Mouse (Mus musculus) CH12.LX (cell line): ENCODE results near the gene Als2cr12. TPM values are rescaled to one million over a fixed set of nuclear protein-coding genes. Genes with fewer than 3 reads are reported as not detected.

Experiments used
- DNase-seq: peaks from one replicate; pipeline ENCODE4 v3.0.0-alpha.2; 2013; ENCODE audit errors: extremely low read depth
- H3K27ac ChIP-seq: 2 replicates; pipeline ENCODE4 v1.5.1; 2012; ENCODE audit warnings: low read depth, mild to moderate bottlenecking, control low read depth, moderate library complexity; ENCODE audit not compliant: insufficient read depth
- H3K27me3 ChIP-seq: replicated peaks from 2 replicates; pipeline ENCODE3; 2012; ENCODE audit warnings: inconsistent platforms
- H3K36me3 ChIP-seq, 2 experiments: replicated peaks in 1 of 2; 2 replicates each; pipeline versions ENCODE3 to v1.6.1; 2012; ENCODE audit warnings: inconsistent platforms in 1 of 2, low read length in 1 of 2, mild to moderate bottlenecking in 1 of 2, mixed read lengths in 1 of 2, moderate library complexity in 1 of 2; ENCODE audit not compliant: control insufficient read depth in 1 of 2, insufficient read depth in 1 of 2
- H3K4me1 ChIP-seq, 2 experiments: 2 replicates each; pipeline ENCODE4 v1.6.1; 2012; ENCODE audit warnings: inconsistent platforms in 1 of 2, moderate library complexity in 1 of 2; ENCODE audit not compliant: insufficient read depth in 2 of 2, control insufficient read depth in 1 of 2
- H3K4me2 ChIP-seq: 2 replicates; pipeline ENCODE4 v1.6.1; 2012; ENCODE audit warnings: low read depth, mild to moderate bottlenecking, control low read depth; ENCODE audit not compliant: poor library complexity, insufficient read depth, severe bottlenecking
- H3K4me3 ChIP-seq, 3 experiments: fragments of 150-350 bp in 1 of 3; sonication (generic) in 1 of 3; replicated peaks in 1 of 3; 2 replicates each; pipeline versions ENCODE3 to v1.5.1; 2011 to 2012; ENCODE audit warnings: low read depth in 2 of 3, low read length in 2 of 3, mild to moderate bottlenecking in 2 of 3, moderate library complexity in 2 of 3, control low read depth in 1 of 3, improper control_type of control experiment in 1 of 3, inconsistent platforms in 1 of 3, mixed read lengths in 1 of 3; ENCODE audit not compliant: poor library complexity in 1 of 3
- H3K79me2 ChIP-seq: replicated peaks from 2 replicates; pipeline ENCODE4 v1.6.1; 2012; ENCODE audit warnings: mild to moderate bottlenecking, moderate library complexity; ENCODE audit not compliant: control insufficient read depth, poor library complexity, insufficient read depth, severe bottlenecking; ENCODE audit errors: extremely low read depth
- H3K9ac ChIP-seq: 2 replicates; pipeline ENCODE4 v1.6.1; 2012; ENCODE audit warnings: low read depth, mild to moderate bottlenecking, control low read depth, moderate library complexity; ENCODE audit not compliant: insufficient read depth
- H3K9me3 ChIP-seq: replicated peaks from 2 replicates; pipeline ENCODE3; 2012; ENCODE audit warnings: low read length, inconsistent platforms, mixed read lengths
- CHD2 ChIP-seq: IDR thresholded peaks from 2 replicates; pipeline ENCODE4 v1.6.1; 2011; ENCODE audit warnings: low read length, improper control_type of control experiment
- CTCF ChIP-seq, 2 experiments: IDR thresholded peaks in 1 of 2; conservative IDR thresholded peaks in 1 of 2; 2 replicates each; pipeline ENCODE4 v1.5.1; 2011 to 2012; ENCODE audit warnings: low read depth in 2 of 2, low read length in 2 of 2, improper control_type of control experiment in 1 of 2, inconsistent platforms in 1 of 2, mild to moderate bottlenecking in 1 of 2, moderate library complexity in 1 of 2
- E2F4 ChIP-seq: IDR thresholded peaks from 2 replicates; pipeline ENCODE4 v1.6.1; 2011; ENCODE audit warnings: low read depth, low read length, improper control_type of control experiment; ENCODE audit not compliant: insufficient replicate concordance
- ELF1 ChIP-seq: IDR thresholded peaks from 2 replicates; pipeline ENCODE4 v1.6.1; 2014; ENCODE audit warnings: low read depth, mild to moderate bottlenecking, inconsistent platforms, low read length, improper control_type of control experiment
- EP300 ChIP-seq: IDR thresholded peaks from 2 replicates; pipeline ENCODE4 v1.6.1; 2011; ENCODE audit warnings: low read length, improper control_type of control experiment
- ETS1 ChIP-seq: conservative IDR thresholded peaks from 2 replicates; pipeline ENCODE4 v1.6.1; 2012; ENCODE audit warnings: low read depth, mild to moderate bottlenecking, inconsistent platforms, low read length, improper control_type of control experiment, moderate library complexity
- GABPA ChIP-seq: IDR thresholded peaks from 2 replicates; pipeline ENCODE4 v1.6.1; 2012; ENCODE audit warnings: low read depth, low read length, improper control_type of control experiment, inconsistent platforms; ENCODE audit not compliant: insufficient replicate concordance
- HCFC1 ChIP-seq: IDR thresholded peaks from 2 replicates; pipeline ENCODE4 v1.6.1; 2012; ENCODE audit warnings: low read depth, mild to moderate bottlenecking, inconsistent platforms, low read length, improper control_type of control experiment
- IRF4 ChIP-seq: IDR thresholded peaks from 2 replicates; pipeline ENCODE4 v1.6.1; 2014; ENCODE audit warnings: low read depth, mild to moderate bottlenecking, inconsistent platforms, low read length, improper control_type of control experiment
- JUN ChIP-seq: IDR thresholded peaks from 2 replicates; pipeline ENCODE4 v1.6.1; 2011; ENCODE audit warnings: low read depth, mild to moderate bottlenecking, low read length, improper control_type of control experiment, moderate library complexity; ENCODE audit not compliant: insufficient read depth
- MAX ChIP-seq: IDR thresholded peaks from 2 replicates; pipeline ENCODE4 v1.6.1; 2011; ENCODE audit warnings: low read length, improper control_type of control experiment
- MAZ ChIP-seq: IDR thresholded peaks from 2 replicates; pipeline ENCODE4 v1.6.1; 2012; ENCODE audit warnings: low read depth, mild to moderate bottlenecking, inconsistent platforms, low read length, improper control_type of control experiment, moderate library complexity
- NELFE ChIP-seq: IDR thresholded peaks from 2 replicates; pipeline ENCODE4 v1.6.1; 2011; ENCODE audit warnings: low read depth, low read length, improper control_type of control experiment
- NRF1 ChIP-seq: IDR thresholded peaks from 2 replicates; pipeline ENCODE4 v1.6.1; 2014; ENCODE audit warnings: low read depth, mild to moderate bottlenecking, inconsistent platforms, low read length, improper control_type of control experiment, moderate library complexity
- POLR2A ChIP-seq: IDR thresholded peaks from 2 replicates; pipeline ENCODE4 v1.6.1; 2011; ENCODE audit warnings: low read depth, mild to moderate bottlenecking, improper control_type of control experiment, low read length
- POLR2AphosphoS2 ChIP-seq: IDR thresholded peaks from 2 replicates; pipeline ENCODE4 v1.6.1; 2011; ENCODE audit warnings: low read depth, low read length, improper control_type of control experiment
- RCOR1 ChIP-seq: conservative IDR thresholded peaks from 2 replicates; pipeline ENCODE4 v1.6.1; 2012; ENCODE audit warnings: low read depth, mild to moderate bottlenecking, inconsistent platforms, low read length, improper control_type of control experiment
- SIN3A ChIP-seq: IDR thresholded peaks from 2 replicates; pipeline ENCODE4 v1.6.1; 2012; ENCODE audit warnings: low read length, improper control_type of control experiment, inconsistent platforms
- SMC3 ChIP-seq: IDR thresholded peaks from 2 replicates; pipeline ENCODE4 v1.6.1; 2011; ENCODE audit warnings: low read depth, low read length, improper control_type of control experiment
- TBP ChIP-seq: conservative IDR thresholded peaks from 2 replicates; pipeline ENCODE4 v1.6.1; 2011; ENCODE audit warnings: low read depth, low read length, improper control_type of control experiment
- USF1 ChIP-seq: IDR thresholded peaks from 2 replicates; pipeline ENCODE4 v1.6.1; 2014; ENCODE audit warnings: low read depth, mild to moderate bottlenecking, inconsistent platforms, low read length, improper control_type of control experiment
- USF2 ChIP-seq: conservative IDR thresholded peaks from 2 replicates; pipeline ENCODE4 v1.6.1; 2011; ENCODE audit warnings: low read depth, low read length, improper control_type of control experiment
- ZKSCAN1 ChIP-seq: IDR thresholded peaks from 2 replicates; pipeline ENCODE4 v1.6.1; 2012; ENCODE audit warnings: low read depth, inconsistent platforms, low read length, improper control_type of control experiment, borderline replicate concordance
- ZNF384 ChIP-seq: IDR thresholded peaks from 2 replicates; pipeline ENCODE4 v1.6.1; 2012; ENCODE audit warnings: low read depth, low read length, improper control_type of control experiment, inconsistent platforms
- dilution Hi-C: fragments of 300-500 bp; cut with MboI; formaldehyde crosslinking; loops from 2 replicates; pipeline ENCODE4 v1.14.3; 2020; ENCODE audit warnings: low sequenced_read_pairs; ENCODE audit not compliant: extremely low pct_unique_long_range_greater_than_20kb, extremely low pct_ligation_motif_present
- in situ Hi-C: fragments of 300-500 bp; cut with MboI; formaldehyde crosslinking; loops from 3 replicates; pipeline ENCODE4 v1.14.3; 2019; ENCODE audit warnings: low sequenced_read_pairs, low pct_ligation_motif_present, low pct_unique_long_range_greater_than_20kb, mixed read lengths
- polyA plus RNA-seq: library from polyadenylated mRNA; unstranded; fragments of >175 nt; gene quantifications from 2 replicates; pipeline ENCODE4 v1.2.1, GENCODE M21; 2012; ENCODE audit warnings: low read depth; ENCODE audit not compliant: insufficient read length
- total RNA-seq, 2 experiments: library from RNA; depleted of rRNA; stranded (reverse); fragments of 300-350 nt in 1 of 2; fragments of >200 nt in 1 of 2; gene quantifications; 2 replicates each; pipeline ENCODE4 v1.2.3; 2012 to 2014

Als2cr12 gene
- total and polyA plus RNA-seq, 3 experiments: 0.33 TPM; not detected in 2

DNA sequence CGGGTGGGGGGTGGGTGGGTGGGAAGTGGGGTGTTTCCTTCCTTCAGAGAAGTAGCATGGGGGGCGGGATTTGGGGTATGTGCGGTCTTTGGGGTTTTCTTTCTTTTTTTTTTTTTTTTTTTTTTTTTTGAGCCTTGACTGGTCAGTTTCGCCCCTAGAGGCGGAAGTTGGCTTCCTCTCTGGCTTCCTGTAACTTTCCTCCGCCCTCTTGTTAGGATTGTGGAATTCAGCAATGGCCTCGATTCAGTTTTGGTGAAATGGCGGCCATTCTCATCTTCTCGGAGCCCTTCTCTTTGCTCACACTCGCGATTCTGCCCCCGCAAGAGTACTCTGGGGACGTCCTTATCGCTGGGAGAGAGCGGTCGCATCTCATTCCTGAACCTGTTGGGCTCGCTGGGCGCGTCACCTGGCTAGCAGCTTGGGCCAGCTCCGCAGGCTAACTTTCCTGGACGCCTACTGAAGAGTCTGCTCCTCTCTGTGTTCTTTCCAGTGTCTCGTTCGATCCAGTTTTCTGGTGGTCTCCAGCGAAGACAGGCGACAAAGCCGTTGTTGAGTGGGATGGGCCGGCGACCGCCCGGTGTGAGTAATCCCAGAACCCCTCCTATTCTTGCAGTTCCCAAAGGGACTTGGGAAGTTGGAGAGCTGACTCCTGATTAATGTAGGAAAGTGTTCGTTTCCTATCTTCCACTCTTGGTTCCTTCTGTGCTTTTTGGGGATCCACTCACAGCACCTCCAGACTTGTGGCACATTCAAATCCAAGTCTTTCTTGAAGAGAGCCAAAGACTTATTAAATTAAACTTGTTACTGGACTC lies 17.5 kb upstream of the Als2cr12 start:
- Histone ChIP-seq H3K9me3 (no peaks in the 10 kb centered on the region), H3K27me3 (no peaks in the 10 kb centered on the region), H3K4me2 (peak overlapping the region; percentile 95; the same call in 1 of the 2 replicates), H3K4me3 (peak overlapping the region; percentile 71 to 88 (median 73)), H3K9ac (peak overlapping the region; percentile 96), H3K36me3 (peaks cover 17 to 25% of the 10 kb centered on the region in 2 experiments), H3K79me2 (peaks cover 27% of the 10 kb centered on the region), H3K27ac (peak overlapping the region; percentile 93), H3K4me1 (peaks cover 0 to 27% of the 10 kb centered on the region in 2 experiments; a peak in 2 of 4 replicates)
- in situ Hi-C loops (no loop called here), dilution Hi-C loops (no loop called here)
- peak; percentile 73 for TF ChIP-seq ELF1
- TF ChIP-seq NRF1: 0 out of 2 replicates have a peak, but pooled peaks have one; percentile 20
- TF ChIP-seq JUN: no peak
- peak; percentile 97 for TF ChIP-seq ZNF384
- peak; percentile 51; the same call in 1 of the 2 replicates for TF ChIP-seq POLR2A
- no peak for TF ChIP-seq GABPA
- TF ChIP-seq E2F4: no peak
- TF ChIP-seq CTCF (conservative IDR thresholded peaks at IDR 0.05 in 1 of 2, IDR thresholded peaks at IDR 0.05 in 1 of 2; ENCODE audit: low read depth in 2 of 2, low read length in 2 of 2): no peak
- no peak for DNase-seq

DNA sequence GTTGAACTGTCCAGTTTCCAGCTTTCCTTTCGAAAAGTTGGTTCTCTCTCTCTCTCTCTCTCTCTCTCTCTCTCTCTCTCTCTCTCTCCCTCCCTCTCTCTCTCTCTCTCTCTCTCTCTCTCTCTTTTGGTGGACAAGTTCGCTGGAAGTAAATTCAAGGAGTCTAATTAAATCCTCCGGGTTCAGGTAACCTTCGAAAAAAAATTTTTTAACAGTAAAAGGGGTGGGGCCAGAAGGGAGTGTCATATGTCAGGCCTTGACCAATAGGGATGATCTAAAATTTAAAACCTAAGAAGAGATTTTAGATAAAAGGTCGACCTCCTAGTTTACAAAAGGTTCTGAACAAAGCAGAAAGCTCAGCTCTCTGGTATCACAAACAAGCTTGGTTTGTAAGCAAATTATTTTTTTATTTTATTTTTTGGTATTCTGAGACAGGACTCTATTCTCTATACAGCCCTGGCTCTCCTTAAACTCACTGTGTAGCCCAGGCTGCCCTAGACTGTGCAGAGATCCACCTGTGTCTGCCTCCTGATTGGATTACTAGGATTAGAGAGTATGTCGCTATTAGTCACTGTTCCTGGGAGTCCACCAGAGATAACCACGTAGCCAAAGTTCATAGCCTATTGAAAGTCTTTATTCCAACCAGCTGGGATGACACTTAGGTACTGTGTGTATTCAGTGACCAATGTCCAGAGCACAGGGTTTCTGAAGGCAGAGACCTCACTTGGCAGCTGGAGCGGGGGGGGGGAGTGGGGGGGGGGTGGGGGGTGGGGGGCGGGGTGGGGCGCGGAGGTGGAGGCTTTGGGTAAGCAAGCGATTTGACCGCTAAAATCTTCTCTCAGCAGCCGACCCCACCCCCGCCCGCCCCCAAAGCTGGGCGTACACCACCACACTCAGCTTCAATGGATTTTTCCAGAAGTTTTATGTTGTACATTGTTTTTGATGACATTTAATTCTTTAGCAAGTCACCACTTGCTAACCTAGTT lies 16.6 kb upstream of the Als2cr12 start:
- TF ChIP-seq MAX (0 out of 2 replicates have a peak, but pooled peaks have one; percentile 6), RCOR1 (no peak), POLR2AphosphoS2 (peak; percentile 56; the same call in 1 of the 2 replicates), ZNF384 (peak; percentile 80), MAZ (peak; percentile 89; the same call in 1 of the 2 replicates), USF2 (peak; percentile 69), IRF4 (peak; percentile 35; the same call in 1 of the 2 replicates), SIN3A (peak; percentile 62; the same call in 1 of the 2 replicates), ZKSCAN1 (no peak), TBP (0 out of 2 replicates have a peak, but pooled peaks have one; percentile 40), EP300 (0 out of 2 replicates have a peak, but pooled peaks have one; percentile 40), NELFE (no peak; the same call in 1 of the 2 replicates), USF1 (peak; percentile 75), CHD2 (no peak), SMC3 (no peak), ETS1 (no peak), HCFC1 (peak; percentile 12; the same call in 1 of the 2 replicates)
- Histone ChIP-seq H3K9me3 (no peaks in the 10 kb centered on the region), H3K4me2 (peak overlapping the region; percentile 97), H3K27ac (peak overlapping the region; percentile 96), H3K4me3 (peak overlapping the region; percentile 64 to 74 (median 74)), H3K79me2 (peaks cover 27% of the 10 kb centered on the region), H3K27me3 (no peaks in the 10 kb centered on the region), H3K9ac (peak overlapping the region; percentile 96), H3K4me1 (peaks cover 0 to 27% of the 10 kb centered on the region in 2 experiments; a peak in 2 of 4 replicates), H3K36me3 (peaks cover 12 to 18% of the 10 kb centered on the region in 2 experiments)
- peak; percentile 80 for DNase-seq
- dilution Hi-C loops: no loop called here
- in situ Hi-C loops: no loop called here
